Mouse (Mus musculus): ENCODE data around the gene Vwa8.

GRCm38 (mm10) chr14:79181748-79182147, 332.9 kb downstream of the Vwa8 start:
- TF ChIP-seq MEF2A (IDR thresholded peaks at IDR 0.05; ENCODE audit: borderline replicate concordance, low read depth, low read length) = no peak
- no peak for TF ChIP-seq RCOR1 (conservative IDR thresholded peaks at IDR 0.05; ENCODE audit: low read depth, low read length)
- no peak for TF ChIP-seq POLR2A (IDR thresholded peaks at IDR 0.05; ENCODE audit: low read depth, low read length)
- no peak for TF ChIP-seq ZKSCAN1 (IDR thresholded peaks at IDR 0.05; ENCODE audit: borderline replicate concordance, low read depth, low read length)
- TF ChIP-seq CTCF (conservative IDR thresholded peaks at IDR 0.05 in 1 of 2, IDR thresholded peaks at IDR 0.05 in 1 of 2; ENCODE audit: low read depth in 2 of 2, low read length in 2 of 2) = no peak
- 0 out of 2 replicates have a peak, but pooled peaks have one; percentile 10 for TF ChIP-seq BHLHE40 (IDR thresholded peaks at IDR 0.05; ENCODE audit: low read depth, low read length)
- no peak for TF ChIP-seq ELF1 (IDR thresholded peaks at IDR 0.05; ENCODE audit: low read depth, low read length)
- TF ChIP-seq SMC3 (IDR thresholded peaks at IDR 0.05; ENCODE audit: low read depth, low read length) = no peak
- TF ChIP-seq TBP (conservative IDR thresholded peaks at IDR 0.05; ENCODE audit: low read depth, low read length) = no peak
- TF ChIP-seq EP300 (IDR thresholded peaks at IDR 0.05; ENCODE audit: low read length) = no peak

Data from CH12.LX (cell line).